Mouse (Mus musculus): ENCODE measurements around the gene Fam168a. TPM values are rescaled to one million over a fixed set of nuclear protein-coding genes. Genes with fewer than 3 reads are reported as not detected.

Gene Fam168a
- polyA plus RNA-seq, 1 experiment, result 126 TPM

GRCm38 (mm10) chr7:100798810-100799209 is 92.4 kb downstream of the Fam168a start:
- Histone ChIP-seq H3K27ac (ENCODE audit: insufficient read depth, low read length) (no peak overlapping the region), H3K4me1 (ENCODE audit: control insufficient read depth, insufficient read depth, low read length) (no peaks in the 10 kb centered on the region), H3K4me3 (ENCODE audit: insufficient read depth, low read length) (no peak overlapping the region)
- TF ChIP-seq CTCF (IDR thresholded peaks at IDR 0.05; ENCODE audit: extremely low read depth, insufficient read depth, low read length), result peak; percentile 28; the same call in 1 of the 2 replicates
- TF ChIP-seq POLR2A (IDR thresholded peaks at IDR 0.05; ENCODE audit: extremely low read depth, insufficient read depth, low read length), result no peak

GRCm38 (mm10) chr7:100805391-100805790 is 99.0 kb downstream of the Fam168a start:
- Histone ChIP-seq H3K4me1 (ENCODE audit: control insufficient read depth, insufficient read depth, low read length) (peaks cover 9% of the 10 kb centered on the region), H3K4me3 (ENCODE audit: insufficient read depth, low read length) (no peak overlapping the region), H3K27ac (ENCODE audit: insufficient read depth, low read length) (no peak overlapping the region)
- TF ChIP-seq POLR2A (IDR thresholded peaks at IDR 0.05; ENCODE audit: extremely low read depth, insufficient read depth, low read length), result no peak
- TF ChIP-seq CTCF (IDR thresholded peaks at IDR 0.05; ENCODE audit: extremely low read depth, insufficient read depth, low read length), result no peak

GRCm38 (mm10) chr7:100811912-100812311 is 105.5 kb downstream of the Fam168a start:
- Histone ChIP-seq H3K4me1 (ENCODE audit: control insufficient read depth, insufficient read depth, low read length) (peaks cover 14% of the 10 kb centered on the region), H3K27ac (ENCODE audit: insufficient read depth, low read length) (0 out of 2 replicates have a peak overlapping the region, but pooled peaks have one; percentile 51), H3K4me3 (ENCODE audit: insufficient read depth, low read length) (no peak overlapping the region)
- no peak for TF ChIP-seq CTCF (IDR thresholded peaks at IDR 0.05; ENCODE audit: extremely low read depth, insufficient read depth, low read length)
- TF ChIP-seq POLR2A (IDR thresholded peaks at IDR 0.05; ENCODE audit: extremely low read depth, insufficient read depth, low read length), result no peak

- Histone ChIP-seq H3K4me3 (ENCODE audit: insufficient read depth, low read length) (no peak overlapping the region), H3K27ac (ENCODE audit: insufficient read depth, low read length) (peak overlapping the region; percentile 97), H3K4me1 (ENCODE audit: control insufficient read depth, insufficient read depth, low read length) (peaks cover 20% of the 10 kb centered on the region)
- TF ChIP-seq CTCF (IDR thresholded peaks at IDR 0.05; ENCODE audit: extremely low read depth, insufficient read depth, low read length) (no peak), POLR2A (IDR thresholded peaks at IDR 0.05; ENCODE audit: extremely low read depth, insufficient read depth, low read length) (no peak)
Observed at GRCm38 (mm10) chr7:100812641-100813040, 106.2 kb downstream of the Fam168a start.

- Histone ChIP-seq H3K4me1 (ENCODE audit: control insufficient read depth, insufficient read depth, low read length) (peaks cover 15% of the 10 kb centered on the region), H3K27ac (ENCODE audit: insufficient read depth, low read length) (no peak overlapping the region), H3K4me3 (ENCODE audit: insufficient read depth, low read length) (no peak overlapping the region)
- TF ChIP-seq POLR2A (IDR thresholded peaks at IDR 0.05; ENCODE audit: extremely low read depth, insufficient read depth, low read length), result no peak
- no peak for TF ChIP-seq CTCF (IDR thresholded peaks at IDR 0.05; ENCODE audit: extremely low read depth, insufficient read depth, low read length)
Observed at GRCm38 (mm10) chr7:100815900-100816570, 109.6 kb downstream of the Fam168a start.

GRCm38 (mm10) chr7:100816759-100817441 is 110.5 kb downstream of the Fam168a start:
- Histone ChIP-seq H3K4me3 (ENCODE audit: insufficient read depth, low read length) (no peak overlapping the region), H3K27ac (ENCODE audit: insufficient read depth, low read length) (peak overlapping the region; percentile 93), H3K4me1 (ENCODE audit: control insufficient read depth, insufficient read depth, low read length) (peaks cover 17% of the 10 kb centered on the region)
- TF ChIP-seq POLR2A (IDR thresholded peaks at IDR 0.05; ENCODE audit: extremely low read depth, insufficient read depth, low read length) (no peak), CTCF (IDR thresholded peaks at IDR 0.05; ENCODE audit: extremely low read depth, insufficient read depth, low read length) (no peak)

- Histone ChIP-seq H3K4me1 (ENCODE audit: control insufficient read depth, insufficient read depth, low read length) (peaks cover 17% of the 10 kb centered on the region), H3K27ac (ENCODE audit: insufficient read depth, low read length) (peak overlapping the region; percentile 93)
- TF ChIP-seq POLR2A (IDR thresholded peaks at IDR 0.05; ENCODE audit: extremely low read depth, insufficient read depth, low read length), result no peak
- no peak for TF ChIP-seq CTCF (IDR thresholded peaks at IDR 0.05; ENCODE audit: extremely low read depth, insufficient read depth, low read length)
Observed at GRCm38 (mm10) chr7:100817442-100817760, 111.0 kb downstream of the Fam168a start.

GRCm38 (mm10) chr7:100818401-100819064 is 112.1 kb downstream of the Fam168a start:
- TF ChIP-seq CTCF (IDR thresholded peaks at IDR 0.05; ENCODE audit: extremely low read depth, insufficient read depth, low read length) (peak; percentile 71), POLR2A (IDR thresholded peaks at IDR 0.05; ENCODE audit: extremely low read depth, insufficient read depth, low read length) (no peak)
- Histone ChIP-seq H3K27ac (ENCODE audit: insufficient read depth, low read length) (no peak overlapping the region), H3K4me3 (ENCODE audit: insufficient read depth, low read length) (no peak overlapping the region), H3K4me1 (ENCODE audit: control insufficient read depth, insufficient read depth, low read length) (peaks cover 13% of the 10 kb centered on the region)

More at GRCm38 (mm10) chr7:100817442-100817760, 111.0 kb downstream of the Fam168a start:
- no peak overlapping the region for H3K4me3 ChIP-seq (ENCODE audit: insufficient read depth, low read length)

- Histone ChIP-seq H3K4me3 (ENCODE audit: insufficient read depth, low read length) (no peak overlapping the region), H3K4me1 (ENCODE audit: control insufficient read depth, insufficient read depth, low read length) (peaks cover 7% of the 10 kb centered on the region), H3K27ac (ENCODE audit: insufficient read depth, low read length) (no peak overlapping the region)
- no peak for TF ChIP-seq POLR2A (IDR thresholded peaks at IDR 0.05; ENCODE audit: extremely low read depth, insufficient read depth, low read length)
Observed at GRCm38 (mm10) chr7:100824661-100825060, 118.2 kb downstream of the Fam168a start.

Data from cortical plate, adult 2 months (tissue).